Mouse (Mus musculus) common myeloid progenitor, adult 5-6 weeks (primary cell): ENCODE data around the gene Pigp. TPM values are rescaled to one million over a fixed set of nuclear protein-coding genes. Genes with fewer than 3 reads are reported as not detected.
"Not testable (repeated sequence)": the region's sequence is repeated elsewhere in the genome, so short reads cannot be mapped to it uniquely, and the experiment has no call there.

ENCODE experiments used
- ATAC-seq: replicated peaks from 2 replicates; pipeline ENCODE4 v1.8.0; 2016; ENCODE audit warnings: low read depth, mild to moderate bottlenecking, moderate TSS enrichment, inconsistent platforms; ENCODE audit not compliant: poor library complexity, severe bottlenecking
- total RNA-seq: library from RNA; stranded (forward); fragments of 200-1000, 187-1606 nt; gene quantifications from 2 replicates; pipeline ENCODE4 v1.2.3, GENCODE M21; 2017

Gene Pigp
- total RNA-seq, 1 experiment from 2014 or later, result 31.0 TPM

DNA sequence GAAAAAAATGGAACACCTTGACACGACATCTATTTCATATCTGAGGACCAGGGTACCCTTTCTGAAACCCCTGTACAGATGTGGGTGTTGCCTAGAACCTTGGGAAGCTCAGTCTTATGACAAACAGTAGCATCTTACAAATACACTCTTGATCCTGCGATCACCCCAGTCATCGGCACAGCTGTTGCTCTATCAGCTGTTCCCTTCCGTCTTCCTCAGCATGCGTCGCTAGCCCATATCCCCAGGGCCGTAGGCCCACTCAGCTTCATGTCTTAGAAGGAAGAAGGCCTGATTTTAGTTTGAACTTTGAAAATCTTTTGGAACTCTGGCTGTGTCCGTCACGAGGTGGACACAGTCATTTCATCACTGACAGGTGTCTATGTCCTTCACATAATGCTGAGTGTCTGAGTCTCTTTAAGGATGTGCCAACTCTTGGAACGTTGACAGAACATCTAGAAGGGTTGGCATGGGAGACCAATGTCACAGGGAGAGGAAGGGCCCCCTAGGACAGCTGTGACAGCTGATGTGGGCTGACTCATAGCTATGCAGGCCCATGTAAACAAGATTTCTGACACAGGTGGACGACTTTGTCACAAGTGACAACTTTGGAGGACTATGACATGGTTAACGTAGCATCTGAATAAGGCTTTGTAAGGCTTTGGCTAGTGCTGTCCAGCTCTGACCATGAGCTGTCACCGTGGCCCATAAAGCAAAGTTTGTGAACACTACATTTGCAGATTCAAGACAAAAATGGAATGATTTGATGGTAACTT, 10.9 kb downstream of the Pigp start:
- no peak for ATAC-seq

DNA sequence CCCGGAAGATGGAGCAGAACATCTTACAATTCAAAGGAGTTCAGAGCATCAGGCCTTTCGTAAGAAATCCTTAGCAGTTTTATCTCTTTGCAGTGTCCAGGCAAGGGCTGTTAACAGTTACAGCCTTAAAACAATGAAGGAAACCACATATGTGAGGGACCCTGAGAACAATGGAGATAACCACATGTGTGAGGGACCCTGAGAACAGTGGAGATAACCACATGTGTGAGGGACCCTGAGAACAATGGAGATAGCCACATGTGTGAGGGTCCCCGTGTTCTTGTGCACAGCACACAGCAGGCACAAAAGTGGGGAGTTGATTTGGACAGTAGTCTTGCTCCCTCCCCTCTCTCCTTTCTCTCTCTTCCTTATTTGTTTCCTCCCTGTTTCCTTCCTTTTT, 13.6 kb downstream of the Pigp start:
- ATAC-seq, result peak; percentile 23; the same call in 1 of the 2 replicates

DNA sequence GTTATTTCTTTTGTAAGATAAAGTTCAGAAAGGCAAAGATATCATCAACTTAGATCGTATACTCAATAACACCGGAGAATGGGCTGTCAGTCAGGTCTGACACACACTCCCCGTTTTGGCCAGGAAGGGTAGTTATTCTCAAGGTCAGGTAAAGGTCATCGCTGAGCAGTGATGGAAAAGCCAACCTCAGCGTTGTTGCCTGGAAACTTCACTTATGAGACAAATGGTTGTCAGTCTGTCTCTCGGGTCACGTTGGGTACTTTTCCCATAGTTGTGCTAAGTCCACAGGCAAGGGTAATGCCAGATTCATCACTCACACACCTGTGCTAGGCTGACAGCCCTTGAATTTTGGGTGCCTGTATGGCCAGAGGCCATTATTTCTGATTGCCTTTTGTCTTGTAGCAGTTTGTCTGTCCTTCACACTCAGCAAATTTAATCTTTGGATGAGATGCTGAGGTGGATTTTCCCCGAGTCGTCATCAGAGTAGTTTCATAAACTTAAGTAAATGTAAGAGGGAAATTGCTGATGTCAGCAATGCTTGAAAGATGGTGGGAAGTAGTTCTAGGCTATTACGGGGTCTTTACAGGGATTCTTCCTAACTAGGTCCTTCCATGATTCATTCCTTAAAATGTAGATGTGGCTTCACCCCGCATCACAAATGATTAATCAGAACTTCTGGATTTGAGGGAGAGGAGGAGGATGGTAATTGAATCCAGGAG, 14.7 kb downstream of the Pigp start:
- no peak for ATAC-seq

DNA sequence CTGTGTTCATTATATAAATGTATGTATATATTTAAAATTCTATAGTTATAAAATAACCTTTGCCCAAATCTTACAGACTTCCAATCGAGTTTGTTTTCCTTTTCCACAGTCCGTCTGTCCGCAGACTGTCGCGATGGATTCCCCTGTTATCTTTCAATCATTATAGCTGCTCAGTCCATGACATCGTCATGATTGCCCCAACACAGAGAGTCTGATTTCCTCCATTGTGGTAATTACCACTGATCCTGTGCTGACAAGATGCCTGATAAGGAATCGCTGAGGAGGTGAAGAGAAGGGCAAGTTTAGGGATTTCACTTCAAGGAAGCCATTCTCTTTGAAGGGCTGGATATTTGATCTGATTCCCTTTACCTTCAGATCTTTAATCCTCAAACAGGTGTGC, 15.6 kb downstream of the Pigp start:
- no peak for ATAC-seq

DNA sequence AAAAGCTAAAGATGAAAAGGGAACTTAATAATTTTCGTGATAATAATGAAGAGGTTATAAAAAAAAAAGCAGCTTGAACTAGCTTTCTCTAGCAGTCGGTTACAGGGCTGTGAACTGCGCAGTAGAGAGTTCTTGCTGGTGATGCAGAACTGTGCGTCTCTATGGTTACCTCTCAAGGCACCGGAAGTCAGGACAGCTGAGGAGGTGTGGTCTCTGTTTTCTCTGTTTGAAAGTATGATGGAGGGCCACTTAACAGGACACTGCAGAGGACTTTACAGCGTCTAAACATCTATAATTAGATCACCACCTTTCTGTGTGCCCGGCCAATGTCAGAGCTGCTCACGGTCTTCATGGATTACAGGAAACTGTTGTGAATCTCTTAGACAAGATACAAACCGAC, 17.2 kb downstream of the Pigp start:
- ATAC-seq, result peak; percentile 83

DNA sequence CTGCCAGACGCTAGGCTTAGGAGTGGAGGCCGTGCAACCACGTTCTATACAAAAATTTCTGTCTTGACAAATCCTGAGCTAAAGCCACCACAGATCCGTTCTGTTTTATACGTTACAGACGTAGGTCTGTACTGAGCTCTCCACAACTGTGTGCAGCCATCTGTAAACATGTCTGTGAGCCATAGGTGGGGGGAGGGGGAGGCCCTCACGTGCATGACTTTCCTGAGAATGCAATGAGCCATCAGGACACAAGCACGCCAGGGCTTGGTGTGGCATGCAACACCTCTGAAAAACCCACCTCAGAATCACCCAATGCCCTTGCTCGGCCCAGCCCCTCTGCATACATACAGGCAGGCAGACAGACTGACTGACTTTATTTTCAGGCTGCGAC, 21.4 kb downstream of the Pigp start:
- no peak for ATAC-seq

DNA sequence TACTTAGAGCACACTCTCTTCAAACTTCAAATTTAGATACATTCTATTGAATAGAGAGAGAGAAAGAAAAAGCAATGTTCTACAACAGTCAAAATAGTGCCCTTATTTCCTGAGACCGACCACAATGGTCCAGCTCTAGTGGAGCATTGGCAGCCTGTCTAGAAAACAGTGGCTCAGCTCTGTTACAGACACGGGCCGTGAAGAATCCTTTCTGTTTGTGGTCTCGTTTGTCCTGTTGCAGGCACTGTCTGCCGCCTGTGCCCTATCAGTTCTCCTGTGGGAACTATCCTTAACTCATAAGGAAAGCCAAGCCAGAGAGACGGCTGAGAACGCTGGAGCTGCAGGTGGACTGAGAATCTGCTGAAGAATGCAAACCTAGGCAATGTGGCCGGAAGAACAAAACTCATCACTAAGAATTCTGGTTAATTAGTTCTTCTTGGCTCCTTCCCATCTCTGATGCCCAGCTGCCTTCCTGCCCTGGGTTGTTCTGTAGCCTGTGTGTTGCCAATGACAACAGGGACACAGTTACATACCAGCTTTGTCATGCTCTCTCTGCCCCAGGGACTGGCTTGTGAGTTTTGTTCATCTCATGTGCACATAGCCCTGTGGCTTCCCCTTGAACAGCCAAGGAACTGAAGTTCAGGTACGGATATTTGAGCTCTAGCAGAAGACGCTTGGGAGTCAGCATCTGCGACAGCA, 21.9 kb downstream of the Pigp start:
- peak; percentile 74 for ATAC-seq

DNA sequence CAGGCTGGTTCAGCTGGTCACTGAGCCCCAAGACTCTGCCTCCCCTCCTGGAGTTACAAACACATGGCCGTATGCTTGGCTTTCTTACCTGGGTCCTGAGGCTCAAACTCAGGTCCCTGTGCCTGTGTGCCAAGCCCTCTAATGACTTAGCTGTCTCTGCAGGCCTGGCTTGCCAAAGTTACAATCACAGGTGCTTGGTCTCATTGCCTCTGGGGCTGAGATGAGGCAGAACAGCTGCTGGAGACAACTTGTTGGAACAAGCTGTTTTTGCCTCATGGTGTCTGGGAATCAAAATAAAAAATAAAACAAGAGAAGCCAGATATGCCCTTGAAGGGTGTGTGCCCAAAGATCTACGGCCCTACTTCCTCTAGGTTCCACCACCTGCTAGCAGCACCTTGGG, 22.9 kb downstream of the Pigp start:
- ATAC-seq, result no peak

DNA sequence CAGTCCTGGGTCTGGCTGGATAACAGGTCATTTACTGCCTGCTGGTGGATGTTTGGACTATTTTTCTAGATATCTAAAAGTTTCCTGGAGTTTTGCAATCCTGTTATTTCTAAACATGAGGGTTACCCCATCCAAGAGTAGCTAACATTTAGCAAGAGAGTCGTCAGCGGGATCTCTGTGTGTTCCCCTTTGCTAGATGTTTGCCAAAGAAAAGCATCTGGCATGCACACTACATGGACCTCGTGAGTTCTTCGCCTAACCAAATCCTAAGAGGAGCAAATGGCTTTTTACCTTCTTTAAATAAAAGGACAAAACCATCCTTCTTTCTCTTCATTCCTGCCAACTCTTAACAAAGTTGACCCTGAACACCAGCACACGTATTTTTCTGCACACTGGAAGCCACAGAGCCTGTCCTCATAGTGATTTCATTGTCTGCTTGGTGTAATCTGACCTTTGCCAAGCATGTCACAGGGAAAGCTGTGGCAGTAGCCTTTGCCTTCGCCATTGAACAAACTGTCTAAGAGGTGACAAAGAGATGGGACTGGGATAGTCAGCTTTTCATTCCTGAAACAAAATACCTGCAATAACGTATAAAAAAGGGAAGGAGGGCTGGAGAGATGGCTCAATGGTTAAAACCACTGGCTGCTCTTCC, 24.4 kb downstream of the Pigp start:
- ATAC-seq, result no peak

DNA sequence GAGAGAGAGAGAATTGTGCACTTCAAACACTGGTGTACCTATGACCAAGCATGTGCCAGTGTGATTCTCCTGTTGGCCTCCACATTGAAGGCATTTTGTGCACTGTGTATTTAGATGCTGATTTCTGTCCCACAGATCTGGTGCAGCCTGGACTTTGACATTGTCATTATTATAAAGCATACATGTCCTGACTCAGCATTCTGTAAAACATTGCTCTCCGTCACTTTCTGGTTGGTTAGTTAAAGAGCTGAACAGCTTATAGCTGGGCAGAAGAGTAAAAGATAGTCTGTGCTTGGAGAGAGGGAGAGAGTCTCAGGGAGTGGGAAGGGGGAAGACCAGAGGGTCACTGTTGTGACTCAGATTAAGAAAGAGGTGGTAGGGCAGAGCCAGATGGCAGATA, 25.9 kb downstream of the Pigp start:
- no peak for ATAC-seq

DNA sequence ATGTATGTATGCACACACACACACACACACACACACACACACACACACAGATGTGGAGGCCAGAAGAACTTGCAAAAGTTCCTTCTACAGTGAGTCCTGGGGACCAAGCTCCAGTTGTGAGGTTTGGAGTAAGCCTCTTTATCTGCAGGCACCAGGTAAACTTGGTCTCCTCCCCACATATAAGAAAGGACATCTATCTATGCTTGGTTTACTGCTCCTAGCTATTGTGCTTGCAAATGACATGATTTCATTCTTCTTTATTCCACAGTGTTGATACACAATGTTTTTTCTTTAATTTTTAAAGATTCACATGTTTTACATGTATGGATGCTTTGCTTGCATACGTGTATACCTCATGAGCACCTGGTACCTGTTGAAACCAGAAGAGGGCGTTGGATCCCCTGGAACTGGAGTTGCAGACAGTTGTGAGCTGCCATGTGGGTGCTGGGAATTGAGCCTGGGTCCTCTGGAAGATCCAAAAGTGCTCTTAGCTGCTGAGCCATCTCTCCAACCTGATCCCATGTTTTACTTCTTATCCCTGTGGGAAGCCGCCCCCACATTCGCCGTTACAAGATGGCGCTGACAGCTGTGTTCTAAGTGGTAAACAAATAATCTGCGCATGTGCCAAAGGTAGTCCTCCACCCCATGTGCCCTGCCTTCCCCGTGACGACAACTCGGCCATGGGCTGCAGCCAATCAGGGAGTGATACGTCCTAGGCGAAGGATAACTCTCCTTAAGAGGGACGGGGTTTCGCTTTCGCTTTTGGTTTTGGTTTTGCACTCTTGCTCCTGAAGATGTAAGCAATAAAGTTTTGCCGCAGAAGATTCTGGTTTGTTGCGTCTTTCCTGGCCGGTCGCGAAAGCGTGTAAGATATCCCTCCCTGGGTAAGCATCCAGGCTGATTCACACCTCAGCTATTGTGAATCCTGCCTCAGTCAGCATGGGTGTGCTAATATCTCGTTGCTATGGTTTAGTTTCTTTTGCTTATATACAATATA, 32.2 kb downstream of the Pigp start:
- not testable (repeated sequence) for ATAC-seq

DNA sequence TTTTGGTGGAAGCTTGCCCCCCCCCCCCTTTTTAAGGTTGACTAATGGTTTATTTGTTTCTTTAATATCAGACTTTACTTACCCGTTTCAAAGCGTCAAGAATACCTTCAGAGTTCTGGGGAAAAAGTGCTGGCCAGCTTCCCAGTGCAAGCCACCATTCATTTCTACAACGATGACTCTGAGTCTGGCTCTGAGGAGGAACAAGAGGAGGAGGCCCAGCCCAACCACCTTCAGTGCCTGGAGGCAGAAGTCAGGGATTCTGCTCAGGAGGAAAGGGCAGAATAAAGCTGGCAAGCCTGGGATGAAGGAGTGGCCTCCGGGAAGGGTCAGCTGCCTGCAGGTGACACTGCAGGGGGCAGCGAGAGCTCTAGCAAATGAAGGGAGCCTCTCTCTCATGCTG, 36.0 kb downstream of the Pigp start:
- no peak for ATAC-seq

DNA sequence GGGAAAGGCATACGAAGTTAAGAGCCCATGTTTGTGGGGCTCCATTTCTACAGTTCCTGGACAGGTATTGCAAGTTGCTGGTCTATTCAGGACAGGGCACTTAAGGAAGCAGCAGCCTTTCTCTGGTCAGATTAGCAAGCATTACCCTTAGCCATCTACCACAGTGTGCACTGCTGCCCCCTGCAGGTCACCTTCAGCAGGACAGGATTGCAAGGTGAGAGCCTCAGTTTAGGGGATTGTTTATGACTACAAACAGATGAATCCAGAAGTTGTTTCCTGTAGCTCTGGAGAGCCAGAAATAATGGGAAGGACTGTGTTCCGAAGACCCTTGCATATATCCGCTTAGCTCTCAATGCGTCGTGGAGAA, 39.8 kb downstream of the Pigp start:
- ATAC-seq, result peak; percentile 74

DNA sequence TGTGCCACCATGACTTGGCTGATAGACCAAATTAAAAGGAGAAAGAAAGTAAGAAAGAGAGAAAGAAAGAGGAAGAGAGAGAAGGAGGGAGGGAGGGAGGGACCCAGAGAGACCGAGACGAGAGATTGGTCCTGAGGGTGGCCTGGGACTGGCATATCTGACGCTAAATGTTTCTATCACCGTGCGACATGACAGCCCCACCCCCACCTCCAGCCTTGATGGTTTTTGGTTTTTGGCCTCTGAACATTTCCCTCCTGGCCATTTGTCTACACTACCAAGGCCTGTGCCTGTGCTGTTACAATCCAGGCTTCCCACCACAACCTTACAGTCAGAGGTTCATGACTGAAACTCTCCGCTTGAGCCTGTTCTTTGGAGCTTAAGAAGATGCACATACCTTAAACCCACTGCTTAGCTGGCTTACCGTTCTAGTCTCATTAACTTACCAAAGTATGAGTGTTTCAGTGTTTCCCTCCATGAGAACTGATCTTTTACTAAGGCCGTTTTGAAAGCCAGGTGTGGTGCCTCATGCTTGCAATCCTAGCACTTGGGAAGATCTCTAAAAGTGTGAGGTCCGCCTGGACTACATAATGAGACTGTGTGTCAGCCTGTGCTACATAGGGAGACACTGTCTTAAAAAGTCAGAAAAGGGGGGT, 40.3 kb downstream of the Pigp start:
- ATAC-seq, result no peak

DNA sequence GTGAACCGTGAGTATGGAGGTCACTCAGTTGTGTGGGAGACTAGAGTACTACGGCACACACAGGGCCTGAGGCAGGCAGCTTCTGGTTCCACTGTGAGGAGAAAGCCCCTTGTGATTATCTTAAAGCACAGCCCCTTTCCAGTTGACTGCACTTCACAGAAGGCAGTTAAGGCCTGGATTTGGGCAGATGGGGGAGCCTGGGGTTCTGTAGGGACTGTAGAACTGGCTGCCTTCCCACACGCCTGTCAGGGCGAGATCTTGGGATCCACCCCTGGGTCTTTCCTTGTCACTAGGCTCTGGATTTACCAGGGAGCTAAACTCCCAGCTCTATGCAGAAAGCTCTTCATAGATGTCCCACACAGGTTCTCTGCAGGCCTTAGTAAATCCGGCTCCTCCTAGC, 41.2 kb downstream of the Pigp start:
- ATAC-seq, result no peak

DNA sequence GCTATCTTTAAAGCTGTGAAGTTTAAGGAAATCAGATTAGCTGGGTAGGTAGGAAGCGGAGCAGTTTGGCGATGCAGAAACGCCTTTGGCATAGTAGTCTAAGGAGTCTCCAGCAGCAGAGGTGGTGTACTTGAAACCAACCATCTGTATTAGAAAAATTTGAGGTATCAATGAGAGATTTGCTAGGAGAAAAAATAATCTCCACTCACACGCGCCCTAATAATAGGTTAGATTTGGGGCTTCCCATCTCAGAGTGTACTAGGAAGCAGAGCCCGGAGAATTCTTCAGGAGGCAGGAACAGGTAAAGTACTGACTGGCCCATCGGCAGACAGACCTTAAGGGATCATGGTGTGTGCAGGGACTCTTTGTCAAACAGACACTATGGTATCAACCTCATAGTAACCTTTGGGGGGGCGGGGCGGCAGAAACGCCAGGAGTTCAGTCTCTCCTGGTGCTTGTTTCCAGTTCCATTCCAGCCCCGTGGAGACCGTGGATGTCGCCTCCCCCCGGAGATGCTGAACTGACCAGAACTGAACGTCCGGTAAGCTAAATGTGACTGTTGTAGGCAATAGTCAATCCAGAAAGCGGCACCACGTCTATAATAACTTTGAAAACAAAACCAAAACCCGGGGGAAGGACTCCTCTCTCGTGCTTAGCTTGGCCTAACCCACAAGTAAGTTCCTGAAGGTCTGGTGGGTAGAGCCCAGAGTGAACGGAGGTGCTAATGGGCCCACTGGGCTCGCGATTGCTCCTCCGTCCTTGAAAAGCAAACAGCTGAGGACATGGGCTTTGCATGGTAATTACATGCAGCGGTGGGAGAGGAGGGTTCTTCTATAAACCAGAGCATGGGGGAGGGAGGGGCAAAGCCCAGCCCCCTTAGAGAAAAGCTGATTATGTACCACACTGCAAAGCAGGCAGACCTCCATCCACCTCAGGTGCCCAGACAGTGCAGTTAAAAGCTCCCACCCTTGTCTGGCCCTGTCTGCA, 42.5 kb downstream of the Pigp start:
- peak; percentile 30 for ATAC-seq

DNA sequence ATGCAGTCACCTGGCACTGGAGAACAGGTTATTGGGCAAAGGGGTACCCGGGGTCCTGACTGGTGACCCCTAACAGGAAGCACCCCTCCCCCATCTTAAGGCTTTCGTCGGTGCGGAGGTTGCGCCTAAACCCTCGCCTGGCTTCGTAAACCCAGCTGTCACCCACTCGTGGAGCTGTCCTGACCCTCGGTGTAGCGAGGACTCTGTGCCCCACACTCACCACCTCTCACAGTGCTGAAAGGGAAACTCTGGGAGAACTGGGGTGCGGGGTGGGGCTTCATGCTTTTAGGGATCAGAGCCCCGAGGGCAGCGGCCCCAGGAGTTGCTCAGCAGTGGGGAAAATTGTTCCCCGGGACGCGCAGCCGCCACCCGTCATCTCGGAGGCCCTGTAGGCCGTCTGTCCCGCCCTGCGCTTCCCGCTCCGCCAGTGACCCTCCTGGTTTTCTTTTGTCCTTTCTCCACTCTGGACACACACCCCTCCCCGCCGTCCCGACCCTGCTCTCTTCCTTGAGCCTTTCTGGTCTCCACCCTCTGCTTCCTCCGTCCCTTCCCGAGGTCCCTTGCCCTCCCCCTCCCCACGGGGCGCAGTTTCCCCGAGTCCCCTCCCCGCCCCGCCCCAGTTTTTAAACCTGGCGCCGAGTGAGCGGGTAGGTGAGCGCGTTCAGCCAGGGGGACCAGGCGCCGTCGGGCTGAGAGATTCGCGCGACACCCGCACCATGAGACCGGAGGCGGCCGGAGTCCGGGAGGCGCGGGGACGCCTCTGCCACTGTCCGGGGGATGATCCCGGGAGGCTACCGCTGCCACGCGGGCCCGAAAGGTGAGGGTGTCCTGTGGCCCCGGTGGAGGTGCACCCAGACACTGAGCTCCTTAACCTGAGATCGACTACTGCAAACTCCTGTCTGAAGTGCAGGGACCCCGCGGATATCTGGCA, 43.6 kb downstream of the Pigp start, which contains the start of gene Ripply3:
Gene Ripply3 (plus strand): TSS at position 640 of the 931 bp plus-strand sequence.
- ATAC-seq, result no peak; the same call in 1 of the 2 replicates
